Mouse (Mus musculus) midbrain, postnatal 0 days (tissue): Measurements from ENCODE around the gene Enam. TPM values are rescaled to one million over a fixed set of nuclear protein-coding genes. Genes with fewer than 3 reads are reported as not detected.

Experiments used
- ATAC-seq: fragments of 200-750 bp; cut with Nextera tagmentation; 2 replicates; pipeline ENCODE4 v1.8.0; 2017; ENCODE audit warnings: moderate number of reproducible peaks, mild to moderate bottlenecking, moderate TSS enrichment, moderate library complexity; ENCODE audit not compliant: low FRiP score
- DNase-seq: peaks from one replicate; pipeline ENCODE4 v3.0.0-alpha.2; 2015; ENCODE audit warnings: low spot score
- H3K27ac ChIP-seq: fragments of 300-500 bp; sonication (generic); 2 replicates; pipeline ENCODE4 v1.5.1; 2014; ENCODE audit warnings: low read depth, mild to moderate bottlenecking, low read length, mixed read lengths
- H3K27me3 ChIP-seq: fragments of 300-500 bp; sonication (generic); 2 replicates; pipeline ENCODE4 v1.6.1; 2014; ENCODE audit warnings: low read length, control low read depth, mixed read lengths; ENCODE audit not compliant: insufficient read depth
- H3K36me3 ChIP-seq: fragments of 300-500 bp; sonication (generic); 2 replicates; pipeline ENCODE4 v1.6.1; 2014; ENCODE audit warnings: low read length, control low read depth, mixed read lengths; ENCODE audit not compliant: insufficient read depth
- H3K4me1 ChIP-seq: fragments of 300-500 bp; sonication (generic); 2 replicates; pipeline ENCODE4 v1.6.1; 2014; ENCODE audit warnings: mild to moderate bottlenecking, control low read depth, antibody characterized with exemption, low read length, mixed read lengths; ENCODE audit not compliant: insufficient read depth
- H3K4me2 ChIP-seq: fragments of 300-500 bp; sonication (generic); 2 replicates; pipeline ENCODE4 v1.6.1; 2014; ENCODE audit warnings: low read depth, mild to moderate bottlenecking, low read length, mixed read lengths; ENCODE audit not compliant: poor library complexity, severe bottlenecking
- H3K4me3 ChIP-seq: fragments of 300-500 bp; sonication (generic); 2 replicates; pipeline ENCODE4 v1.5.1; 2014; ENCODE audit warnings: low read depth, mild to moderate bottlenecking, low read length, moderate library complexity
- H3K9ac ChIP-seq: fragments of 300-500 bp; sonication (generic); replicated peaks from 2 replicates; pipeline ENCODE4 v1.6.1; 2014; ENCODE audit warnings: mild to moderate bottlenecking, low read length, moderate library complexity, mixed read lengths; ENCODE audit not compliant: poor library complexity, severe bottlenecking
- H3K9me3 ChIP-seq: fragments of 300-500 bp; sonication (generic); 2 replicates; pipeline ENCODE4 v1.6.1; 2016; ENCODE audit warnings: low read length, control low read depth
- CTCF ChIP-seq: IDR thresholded peaks from 2 replicates; pipeline ENCODE4 v1.5.1; 2016; ENCODE audit warnings: antibody characterized with exemption, mild to moderate bottlenecking
- WGBS: fragments of 180-500 bp; shearing (Covaris S2); extraction: QIAGEN DNeasy Blood & Tissue Kit; methylation state at CpG from one replicate; pipeline ENCODE4 v1.1.7; 2014; 5-methylcytosine and 5-hydroxymethylcytosine counted together
- polyA plus RNA-seq: library from polyadenylated mRNA; unstranded; fragments of >200 nt; fragmentation: Nextera tagmentation; extraction: Ambion mirVana; gene quantifications from 2 replicates; pipeline ENCODE4 v1.2.1, GENCODE M21; 2015
- total RNA-seq: library from RNA; depleted of rRNA; stranded (reverse); fragments of >200 nt; gene quantifications from 2 replicates; pipeline ENCODE4 v1.2.3, GENCODE M21; 2014

Enam gene
- total and polyA plus RNA-seq, 2 experiments from 2014 or later = not detected

- H3K9me3 ChIP-seq = no peaks in the 10 kb centered on the region
- no peak for DNase-seq
- 88% methylated on average over 3 of the region's 3 CpGs for WGBS
- H3K27me3 ChIP-seq = no peaks in the 10 kb centered on the region
- H3K36me3 ChIP-seq = no peaks in the 10 kb centered on the region
- no peak overlapping the region for H3K9ac ChIP-seq
- no peak overlapping the region for H3K4me2 ChIP-seq
- no peak for ATAC-seq
- H3K27ac ChIP-seq = no peak overlapping the region
- H3K4me3 ChIP-seq = no peak overlapping the region
- H3K4me1 ChIP-seq = no peaks in the 10 kb centered on the region
- no peak for TF ChIP-seq CTCF
Observed at GRCm38 (mm10) chr5:88499781-88500180, 12.0 kb downstream of the Enam start.

GRCm38 (mm10) chr5:88508555-88508954 is 20.8 kb downstream of the Enam start:
- H3K27me3 ChIP-seq = no peaks in the 10 kb centered on the region
- H3K4me1 ChIP-seq = no peaks in the 10 kb centered on the region
- H3K9me3 ChIP-seq = no peaks in the 10 kb centered on the region
- no peak for TF ChIP-seq CTCF
- H3K9ac ChIP-seq = no peak overlapping the region
- DNase-seq (no peak), ATAC-seq (no peak)
- no peak overlapping the region for H3K4me2 ChIP-seq
- no peaks in the 10 kb centered on the region for H3K36me3 ChIP-seq
- H3K27ac ChIP-seq = no peak overlapping the region
- no peak overlapping the region for H3K4me3 ChIP-seq
- 81% methylated on average over 1 of the region's 1 CpGs for WGBS

GRCm38 (mm10) chr5:88508990-88509389 is 21.2 kb downstream of the Enam start:
- no peak for ATAC-seq
- WGBS = 78% methylated on average over 1 of the region's 1 CpGs
- Histone ChIP-seq H3K4me2 (no peak overlapping the region), H3K4me1 (no peaks in the 10 kb centered on the region), H3K27me3 (no peaks in the 10 kb centered on the region), H3K27ac (no peak overlapping the region), H3K9me3 (no peaks in the 10 kb centered on the region), H3K4me3 (no peak overlapping the region), H3K9ac (no peak overlapping the region), H3K36me3 (no peaks in the 10 kb centered on the region)
- no peak for TF ChIP-seq CTCF
- DNase-seq = no peak

GRCm38 (mm10) chr5:88519232-88519631 is 31.5 kb downstream of the Enam start:
- Histone ChIP-seq H3K4me1 (no peaks in the 10 kb centered on the region), H3K27ac (no peak overlapping the region), H3K4me2 (no peak overlapping the region), H3K36me3 (no peaks in the 10 kb centered on the region), H3K9ac (no peak overlapping the region), H3K9me3 (no peaks in the 10 kb centered on the region), H3K27me3 (no peaks in the 10 kb centered on the region), H3K4me3 (no peak overlapping the region)
- 3% methylated on average over 2 of the region's 2 CpGs for whole genome bisulfite sequencing
- DNase-seq = peak; percentile 72
- TF ChIP-seq CTCF = peak; percentile 89
- no peak; the same call in 1 of the 2 replicates for ATAC-seq

- Histone ChIP-seq H3K27ac (no peak within 1 kb of the TSS), H3K9me3 (no peaks in the 10 kb centered on the region), H3K36me3 (no peaks in the 10 kb centered on the region), H3K27me3 (no peaks in the 10 kb centered on the region), H3K4me3 (no peak within 1 kb of the TSS), H3K4me2 (no peak within 1 kb of the TSS), H3K9ac (no peak within 1 kb of the TSS), H3K4me1 (no peaks in the 10 kb centered on the region)
- no peak for ATAC-seq
- no peak for TF ChIP-seq CTCF
- 93% methylated on average over 3 of the region's 3 CpGs for WGBS
- DNase-seq = no peak
Observed at GRCm38 (mm10) chr5:88527657-88528056, 39.9 kb downstream of the Enam start, which contains the start of gene Jchain. Gene Jchain, minus strand, starts transcription at chr5:88527891.

- no peak overlapping the region for H3K9ac ChIP-seq
- TF ChIP-seq CTCF = no peak
- ATAC-seq (no peak), DNase-seq (peak; percentile 12)
- 53% methylated on average over 1 of the region's 1 CpGs for WGBS
- no peaks in the 10 kb centered on the region for H3K36me3 ChIP-seq
- no peak overlapping the region for H3K4me3 ChIP-seq
- no peaks in the 10 kb centered on the region for H3K4me1 ChIP-seq
- H3K27ac ChIP-seq = no peak overlapping the region
- no peaks in the 10 kb centered on the region for H3K27me3 ChIP-seq
- H3K4me2 ChIP-seq = no peak overlapping the region
- no peaks in the 10 kb centered on the region for H3K9me3 ChIP-seq
Observed at GRCm38 (mm10) chr5:88530908-88531307, 43.1 kb downstream of the Enam start.
